Mouse (Mus musculus) limb, embryonic 12.5 days (tissue): ENCODE results near the gene Clec10a. TPM values are rescaled to one million over a fixed set of nuclear protein-coding genes. Genes with fewer than 3 reads are reported as not detected.
"Not testable (repeated sequence)": the region's sequence is repeated elsewhere in the genome, so short reads cannot be mapped to it uniquely, and the experiment has no call there.

Experiments used
- ATAC-seq: fragments of 200-750 bp; cut with Nextera tagmentation; 2 replicates; pipeline ENCODE4 v1.8.0; 2017; ENCODE audit warnings: low read depth, moderate TSS enrichment; ENCODE audit not compliant: insufficient number of reproducible peaks, insufficient read depth, low FRiP score, low TSS enrichment
- H3K27ac ChIP-seq: fragments of 300-500 bp; sonication (generic); 2 replicates; pipeline ENCODE4 v1.5.1; 2016; ENCODE audit warnings: mild to moderate bottlenecking, moderate library complexity
- H3K27me3 ChIP-seq: fragments of 300-500 bp; sonication (generic); 2 replicates; pipeline ENCODE4 v1.6.1; 2016; ENCODE audit warnings: mild to moderate bottlenecking, moderate library complexity
- H3K36me3 ChIP-seq: fragments of 300-500 bp; sonication (generic); 2 replicates; pipeline ENCODE4 v1.6.1; 2016; ENCODE audit warnings: mild to moderate bottlenecking, moderate library complexity
- H3K4me1 ChIP-seq: fragments of 300-500 bp; sonication (generic); replicated peaks from 2 replicates; pipeline ENCODE4 v1.6.1; 2016
- H3K4me2 ChIP-seq: fragments of 300-500 bp; sonication (generic); 2 replicates; pipeline ENCODE4 v1.6.1; 2016; ENCODE audit warnings: mild to moderate bottlenecking, moderate library complexity
- H3K4me3 ChIP-seq: fragments of 300-500 bp; sonication (generic); replicated peaks from 2 replicates; pipeline ENCODE4 v1.5.1; 2016; ENCODE audit warnings: mild to moderate bottlenecking
- H3K9ac ChIP-seq: fragments of 300-500 bp; sonication (generic); replicated peaks from 2 replicates; pipeline ENCODE4 v1.6.1; 2016; ENCODE audit warnings: mild to moderate bottlenecking, moderate library complexity
- H3K9me3 ChIP-seq: fragments of 300-500 bp; sonication (generic); 2 replicates; pipeline ENCODE4 v1.6.1; 2016; ENCODE audit warnings: mild to moderate bottlenecking, moderate library complexity
- WGBS: fragments of 180-500 bp; shearing (Covaris S2); methylation state at CpG from one replicate; pipeline ENCODE4 v1.1.7; 2016; 5-methylcytosine and 5-hydroxymethylcytosine counted together
- polyA plus RNA-seq: library from polyadenylated mRNA; unstranded; fragments of >200 nt; fragmentation: Nextera tagmentation; extraction: Ambion mirVana; gene quantifications from 2 replicates; pipeline ENCODE4 v1.2.1, GENCODE M21; 2016

The Clec10a gene
- polyA plus RNA-seq, 1 experiment from 2014 or later, result not detected

DNA sequence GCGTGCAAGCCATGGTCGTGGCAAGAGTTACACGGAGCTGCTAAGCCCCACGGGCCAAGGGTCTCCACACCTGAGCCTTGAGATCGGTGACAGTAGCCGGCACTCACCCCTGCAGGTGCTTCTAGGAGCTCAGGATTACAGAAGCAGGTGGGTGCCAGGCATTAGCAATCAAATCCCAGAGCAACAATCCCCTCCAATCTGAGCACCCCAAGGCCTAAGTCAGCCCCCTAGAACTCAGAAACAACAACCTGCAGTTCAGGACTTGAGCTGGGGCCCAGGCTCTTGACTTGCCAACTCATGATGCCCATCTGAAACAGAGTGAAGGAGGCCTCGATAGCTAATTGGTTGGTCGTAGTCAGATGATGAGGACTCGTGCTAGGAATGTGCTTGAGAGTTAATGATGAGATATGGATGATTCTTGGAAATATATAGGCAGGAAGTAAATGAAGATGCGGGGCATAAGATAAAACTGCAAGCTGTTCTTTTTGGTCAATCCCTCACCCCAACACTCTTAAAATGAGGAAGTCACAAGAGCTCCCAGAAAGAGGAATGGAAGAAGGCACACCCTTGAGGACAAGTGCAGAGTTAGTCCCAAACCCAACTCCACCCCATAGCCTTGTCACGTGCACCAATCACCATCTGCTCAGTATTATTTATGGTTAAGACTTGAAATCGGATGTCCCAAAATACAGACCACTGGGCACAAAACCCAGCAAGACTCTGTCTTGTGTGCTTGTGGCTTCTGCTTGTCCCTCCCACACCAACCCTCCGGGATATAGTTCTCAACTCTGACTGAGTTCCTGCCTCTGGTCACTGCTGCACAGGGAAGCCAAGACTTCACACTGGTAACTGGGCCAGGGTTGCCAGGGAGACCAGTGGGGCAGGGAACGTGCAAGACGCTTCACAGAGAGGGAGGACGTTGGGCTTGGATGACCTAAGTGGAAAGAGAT is 10.2 kb downstream of the Clec10a start:
- no peak overlapping the region for H3K9ac ChIP-seq
- H3K4me2 ChIP-seq, result no peak overlapping the region
- no peaks in the 10 kb centered on the region for H3K9me3 ChIP-seq
- ATAC-seq, result no peak
- H3K36me3 ChIP-seq, result no peaks in the 10 kb centered on the region
- WGBS, result 72% methylated on average over 16 of the region's 16 CpGs
- H3K4me1 ChIP-seq, result peaks cover 12% of the 10 kb centered on the region
- H3K27me3 ChIP-seq, result no peaks in the 10 kb centered on the region
- H3K27ac ChIP-seq, result no peak overlapping the region
- H3K4me3 ChIP-seq, result no peak overlapping the region

- no peaks in the 10 kb centered on the region for H3K36me3 ChIP-seq
- H3K27ac ChIP-seq, result no peak overlapping the region
- no peak for ATAC-seq
- no peak overlapping the region for H3K4me3 ChIP-seq
- WGBS, result 41% methylated on average over 7 of the region's 7 CpGs
- H3K4me1 ChIP-seq, result peaks cover 12% of the 10 kb centered on the region
- H3K27me3 ChIP-seq, result no peaks in the 10 kb centered on the region
- no peak overlapping the region for H3K9ac ChIP-seq
- no peaks in the 10 kb centered on the region for H3K9me3 ChIP-seq
- H3K4me2 ChIP-seq, result no peak overlapping the region
Observed at GRCm38 (mm10) chr11:70168136-70168535, 12.1 kb downstream of the Clec10a start.

DNA sequence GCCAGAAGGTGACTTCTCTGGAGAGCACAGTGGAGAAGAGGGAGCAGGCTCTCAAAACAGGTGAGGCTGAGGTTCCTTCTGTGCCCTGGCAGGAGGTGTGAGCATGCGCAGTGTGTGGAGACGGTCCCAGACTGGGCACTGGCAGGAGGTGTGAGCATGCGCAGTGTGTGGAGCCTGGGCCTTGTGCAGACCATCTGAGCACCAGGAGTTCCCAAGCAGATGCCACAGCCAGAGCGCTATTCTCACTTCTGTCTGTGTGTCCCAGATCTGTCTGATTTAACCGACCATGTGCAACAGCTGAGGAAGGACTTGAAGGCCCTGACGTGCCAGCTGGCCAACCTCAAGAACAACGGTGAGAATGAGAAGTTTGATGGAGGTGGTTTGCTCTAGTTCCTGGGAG is 13.5 kb downstream of the Clec10a start:
- not testable (repeated sequence) for H3K27ac ChIP-seq, H3K9ac ChIP-seq, H3K27me3 ChIP-seq, H3K36me3 ChIP-seq, H3K9me3 ChIP-seq, H3K4me2 ChIP-seq, H3K4me3 ChIP-seq, ATAC-seq
- 88% methylated on average over 7 of the region's 7 CpGs for whole genome bisulfite sequencing
- peaks cover 12% of the 10 kb centered on the region for H3K4me1 ChIP-seq

DNA sequence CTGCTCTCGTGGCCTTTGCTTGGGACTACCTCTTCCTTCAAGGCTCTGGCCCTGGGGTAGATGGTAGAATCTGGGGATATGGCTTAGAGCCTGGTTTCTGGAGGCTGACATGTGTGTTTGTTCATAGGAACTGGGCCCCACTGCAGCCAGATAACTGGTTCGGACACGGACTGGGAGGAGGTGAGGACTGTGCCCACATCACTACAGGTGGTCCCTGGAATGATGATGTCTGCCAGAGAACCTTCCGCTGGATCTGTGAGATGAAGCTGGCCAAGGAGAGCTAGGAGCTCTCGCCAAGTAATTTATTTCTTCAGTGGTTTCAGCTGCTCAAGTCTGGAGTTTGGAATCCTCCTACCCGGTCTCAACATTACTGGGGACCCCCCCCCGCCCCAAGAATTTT is 14.3 kb downstream of the Clec10a start:
- H3K4me3 ChIP-seq, result no peak overlapping the region
- no peak overlapping the region for H3K9ac ChIP-seq
- H3K27me3 ChIP-seq, result no peaks in the 10 kb centered on the region
- H3K9me3 ChIP-seq, result no peaks in the 10 kb centered on the region
- no peak overlapping the region for H3K27ac ChIP-seq
- no peaks in the 10 kb centered on the region for H3K36me3 ChIP-seq
- no peak overlapping the region for H3K4me2 ChIP-seq
- peaks cover 12% of the 10 kb centered on the region for H3K4me1 ChIP-seq
- ATAC-seq, result no peak
- 84% methylated on average over 7 of the region's 7 CpGs for WGBS

DNA sequence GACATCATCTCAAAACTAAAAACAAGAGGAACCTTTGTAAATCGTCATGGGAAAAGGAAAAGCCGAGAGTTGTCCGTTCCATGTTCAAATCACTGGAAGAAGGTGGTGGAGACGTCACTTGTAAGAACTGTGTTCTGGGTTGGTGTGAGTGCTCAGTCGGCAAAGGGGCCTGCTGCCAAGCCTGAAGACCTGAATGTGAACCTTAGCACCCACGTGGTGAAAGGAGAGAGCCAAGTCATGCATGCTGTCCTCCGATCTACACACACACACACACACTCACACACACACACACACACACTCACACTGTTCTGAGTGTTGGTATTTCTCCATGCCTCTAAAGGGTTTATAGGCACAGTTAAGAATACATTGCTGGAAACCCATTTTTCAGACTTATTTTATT is 15.2 kb downstream of the Clec10a start:
- no peaks in the 10 kb centered on the region for H3K27me3 ChIP-seq
- WGBS, result 80% methylated on average over 7 of the region's 7 CpGs
- 0 out of 2 replicates have a peak, but pooled peaks cover 5% of the 10 kb centered on the region for H3K9me3 ChIP-seq
- H3K27ac ChIP-seq, result no peak overlapping the region
- no peak overlapping the region for H3K9ac ChIP-seq
- ATAC-seq, result no peak
- H3K36me3 ChIP-seq, result no peaks in the 10 kb centered on the region
- no peak overlapping the region for H3K4me3 ChIP-seq
- H3K4me1 ChIP-seq, result peaks cover 12% of the 10 kb centered on the region
- H3K4me2 ChIP-seq, result no peak overlapping the region

GRCm38 (mm10) chr11:70171847-70172246 is 15.8 kb downstream of the Clec10a start:
- peaks cover 12% of the 10 kb centered on the region for H3K4me1 ChIP-seq

DNA sequence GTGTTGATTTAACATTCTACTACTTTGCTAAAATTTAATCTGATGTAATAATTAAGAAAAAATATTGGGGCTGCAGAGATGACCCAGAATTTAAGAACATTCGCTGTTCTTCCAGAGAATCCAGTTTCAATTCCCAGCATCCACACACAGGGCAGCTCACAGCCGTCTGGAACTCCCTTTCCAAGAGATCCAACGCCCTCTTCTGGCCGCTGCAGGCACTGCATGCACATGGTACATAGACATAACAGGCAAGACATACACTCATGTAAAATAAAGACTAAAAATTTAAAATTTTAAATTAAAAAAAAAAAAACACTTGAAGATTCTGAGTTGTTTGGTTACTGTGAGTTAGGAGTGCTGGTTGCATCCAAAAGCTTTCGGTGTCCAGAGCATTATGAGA is 16.3 kb downstream of the Clec10a start:
- Histone ChIP-seq H3K27me3 (no peaks in the 10 kb centered on the region), H3K27ac (no peak overlapping the region)
- 53% methylated on average over 5 of the region's 5 CpGs for WGBS

More at GRCm38 (mm10) chr11:70171847-70172246, 15.8 kb downstream of the Clec10a start:
- ATAC-seq, result no peak
- H3K4me3 ChIP-seq, result no peak overlapping the region
- H3K27ac ChIP-seq, result no peak overlapping the region
- 0 out of 2 replicates have a peak, but pooled peaks cover 5% of the 10 kb centered on the region for H3K9me3 ChIP-seq
- no peaks in the 10 kb centered on the region for H3K36me3 ChIP-seq
- no peak overlapping the region for H3K4me2 ChIP-seq
- WGBS, result 59% methylated on average over 3 of the region's 3 CpGs
- H3K27me3 ChIP-seq, result no peaks in the 10 kb centered on the region
- H3K9ac ChIP-seq, result no peak overlapping the region

DNA sequence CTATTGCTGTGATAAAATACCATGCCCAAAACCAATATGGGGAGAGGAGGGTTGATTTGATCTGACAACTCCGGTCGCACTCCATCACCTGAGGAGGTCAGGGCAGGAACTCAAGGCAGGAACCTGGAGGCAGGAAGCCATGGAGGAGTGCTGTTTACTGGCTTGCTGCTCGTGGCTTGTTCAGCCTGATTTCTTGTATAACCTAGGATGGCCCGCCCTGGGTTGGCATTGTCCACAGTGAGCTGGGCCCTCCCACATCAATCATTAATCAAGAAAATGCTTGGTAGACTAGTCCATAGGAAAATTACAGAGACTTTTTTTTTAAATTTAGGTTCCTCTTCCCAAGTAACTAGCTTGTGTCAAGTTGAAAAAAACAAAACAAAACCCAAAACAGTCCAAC is 18.5 kb downstream of the Clec10a start:
- no peaks in the 10 kb centered on the region for H3K36me3 ChIP-seq
- no peak overlapping the region for H3K4me2 ChIP-seq
- ATAC-seq, result no peak
- peaks cover 9% of the 10 kb centered on the region; the same call in 1 of the 2 replicates for H3K9me3 ChIP-seq
- no peaks in the 10 kb centered on the region for H3K27me3 ChIP-seq
- H3K27ac ChIP-seq, result no peak overlapping the region
- H3K4me1 ChIP-seq, result no peaks in the 10 kb centered on the region
- no peak overlapping the region for H3K9ac ChIP-seq
- WGBS, result 83% methylated on average over 4 of the region's 4 CpGs
- H3K4me3 ChIP-seq, result no peak overlapping the region

More for the DNA sequence above, 16.3 kb downstream of the Clec10a start:
- Histone ChIP-seq H3K9ac (no peak overlapping the region), H3K36me3 (no peaks in the 10 kb centered on the region), H3K4me3 (no peak overlapping the region), H3K9me3 (0 out of 2 replicates have a peak, but pooled peaks cover 5% of the 10 kb centered on the region), H3K4me2 (no peak overlapping the region), H3K4me1 (peaks cover 12% of the 10 kb centered on the region)
- no peak for ATAC-seq

- ATAC-seq, result no peak
- no peak overlapping the region for H3K4me3 ChIP-seq
- no peaks in the 10 kb centered on the region for H3K27me3 ChIP-seq
- H3K9me3 ChIP-seq, result peaks cover 9% of the 10 kb centered on the region; the same call in 1 of the 2 replicates
- H3K4me1 ChIP-seq, result no peaks in the 10 kb centered on the region
- no peak overlapping the region for H3K4me2 ChIP-seq
- no peak overlapping the region for H3K27ac ChIP-seq
- no peaks in the 10 kb centered on the region for H3K36me3 ChIP-seq
- WGBS, result 75% methylated on average over 8 of the region's 8 CpGs
- H3K9ac ChIP-seq, result no peak overlapping the region
Observed at GRCm38 (mm10) chr11:70177647-70178046, 21.6 kb downstream of the Clec10a start.

DNA sequence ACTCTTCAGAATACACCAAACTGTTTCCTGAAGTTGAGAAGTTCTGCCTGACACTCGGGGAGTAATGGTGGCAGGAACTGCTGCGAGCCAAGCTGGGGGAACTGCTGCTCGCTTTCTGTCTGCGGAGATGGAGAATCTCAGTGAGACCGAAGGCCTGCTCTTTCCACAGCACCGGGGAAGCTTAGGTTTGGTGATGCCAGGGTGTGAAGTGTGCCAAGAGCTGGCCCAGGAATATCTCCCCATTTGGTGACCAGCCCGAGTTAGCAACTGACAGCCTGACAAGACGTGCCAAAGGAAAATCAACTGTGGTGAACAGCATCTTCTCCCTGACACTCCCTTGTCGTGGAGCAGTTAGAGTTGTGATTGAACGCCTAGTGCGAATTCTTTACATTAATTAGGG is 22.3 kb downstream of the Clec10a start:
- Histone ChIP-seq H3K4me1 (no peaks in the 10 kb centered on the region), H3K4me3 (no peak overlapping the region), H3K4me2 (no peak overlapping the region), H3K9me3 (peaks cover 9% of the 10 kb centered on the region; the same call in 1 of the 2 replicates), H3K9ac (no peak overlapping the region), H3K27me3 (no peaks in the 10 kb centered on the region), H3K27ac (no peak overlapping the region), H3K36me3 (no peaks in the 10 kb centered on the region)
- 84% methylated on average over 11 of the region's 11 CpGs for WGBS
- ATAC-seq, result no peak

DNA sequence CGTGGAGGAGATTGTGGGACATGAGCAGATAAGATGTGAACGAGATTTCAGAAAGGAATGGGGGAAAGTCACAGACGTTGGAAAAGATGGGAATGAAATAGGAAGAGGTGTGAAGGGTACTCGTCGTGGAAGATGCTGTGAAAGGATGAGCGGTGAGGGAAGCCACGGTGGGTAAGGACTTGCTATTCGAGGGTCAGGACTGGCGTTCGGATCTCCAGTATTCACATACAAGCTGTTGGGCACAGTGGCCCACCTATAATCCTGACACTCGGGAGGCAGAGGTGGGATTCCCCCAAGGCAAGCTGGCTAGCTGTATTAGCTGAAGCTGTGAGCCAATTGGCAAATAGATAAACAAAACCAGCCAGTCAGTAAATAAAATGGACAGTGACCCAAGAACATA is 22.8 kb downstream of the Clec10a start:
- H3K36me3 ChIP-seq, result no peaks in the 10 kb centered on the region
- ATAC-seq, result no peak

More for the DNA sequence above, 22.8 kb downstream of the Clec10a start:
- 74% methylated on average over 11 of the region's 11 CpGs for WGBS
- H3K27ac ChIP-seq, result no peak overlapping the region
- no peak overlapping the region for H3K4me3 ChIP-seq
- no peaks in the 10 kb centered on the region for H3K27me3 ChIP-seq
- peaks cover 9% of the 10 kb centered on the region; the same call in 1 of the 2 replicates for H3K9me3 ChIP-seq
- no peaks in the 10 kb centered on the region for H3K4me1 ChIP-seq
- no peak overlapping the region for H3K9ac ChIP-seq
- no peak overlapping the region for H3K4me2 ChIP-seq
